In genomic region chr2:162080717-162081398, GRCm38 (mm10) we compare ENCODE assay signal across 17 mouse cellular contexts.
"Had no signal": no experiment of that assay in that cellular context is flagged by ENCODE, and none has a peak within 500 bp of the region (broad histone marks: within the 10 kb centered on the region; RNA-seq: fewer than 3 reads in every experiment).

No protein-coding gene starts in this region.

- H3K27me3 ChIP-seq: kidney, embryonic 15.5 days; liver, embryonic 15.5 days; megakaryocyte, embryonic 14.5 days; midbrain, embryonic 13.5 days; neural tube, embryonic 12.5 days; stomach, embryonic 15.5 days had no signal

- H3K9ac ChIP-seq: kidney, embryonic 15.5 days; liver, embryonic 15.5 days; lung, embryonic 14.5 days; midbrain, embryonic 13.5 days; neural tube, embryonic 12.5 days; stomach, embryonic 15.5 days had no signal

- DNase-seq: kidney, adult 2 months; kidney, postnatal 14 days; lung, embryonic 14.5 days; lung, postnatal 10 days; right cerebral cortex, postnatal 14 days; thymus, adult 2 months; thymus, postnatal 25 days had no signal

- H3K9me3 ChIP-seq: kidney, embryonic 15.5 days; limb, embryonic 10.5 days; liver, embryonic 15.5 days; midbrain, embryonic 13.5 days; neural tube, embryonic 12.5 days; stomach, embryonic 15.5 days had no signal

- H3K36me3 ChIP-seq: kidney, embryonic 15.5 days; limb, embryonic 10.5 days; liver, embryonic 15.5 days; midbrain, embryonic 13.5 days; neural tube, embryonic 12.5 days; stomach, embryonic 15.5 days had no signal

- ATAC-seq: intestine, embryonic 16.5 days; midbrain, embryonic 13.5 days had no signal

- H3K4me3 ChIP-seq: kidney, embryonic 15.5 days; limb, embryonic 10.5 days; liver, embryonic 15.5 days; megakaryocyte, embryonic 14.5 days; midbrain, embryonic 13.5 days; neural tube, embryonic 12.5 days; stomach, embryonic 15.5 days had no signal

- H3K4me2 ChIP-seq: kidney, embryonic 15.5 days; liver, embryonic 11.5 days; liver, embryonic 15.5 days; lung, embryonic 14.5 days; midbrain, embryonic 13.5 days; neural tube, embryonic 12.5 days; stomach, embryonic 15.5 days had no signal

- H3K4me1 ChIP-seq: kidney, embryonic 15.5 days; liver, embryonic 15.5 days; megakaryocyte, embryonic 14.5 days; neural tube, embryonic 12.5 days; stomach, embryonic 15.5 days had no signal

- H3K27ac ChIP-seq: kidney, embryonic 15.5 days; limb, embryonic 10.5 days; liver, embryonic 15.5 days; macrophage; midbrain, embryonic 13.5 days; neural tube, embryonic 12.5 days; stomach, embryonic 15.5 days had no signal
